Mouse (Mus musculus): Measurements from ENCODE around the gene Gm2174. TPM values are rescaled to one million over a fixed set of nuclear protein-coding genes. Genes with fewer than 3 reads are reported as not detected.

Gene Gm2174
- polyA plus RNA-seq (2012; rRNA removed), result 0.21 TPM in 1 of 2 replicates, not detected in the other

GRCm38 (mm10) chrX:56447524-56448015, at the start of gene Gm2174:
Gene Gm2174, plus strand, starts transcription at chrX:56447965.

GRCm38 (mm10) chrX:56454671-56455371, 7.1 kb downstream of the Gm2174 start, which contains the start of gene Ints6l:
Gene Ints6l, plus strand, starts transcription at chrX:56454857.

Other genes with a start within 250 kb of the Gm2174 start
- gene Gm773, start 235.1 kb upstream of the Gm2174 start, polyA plus RNA-seq (2012; rRNA removed), result not detected in 2 replicates
- gene Zfp449, start 101.6 kb upstream of the Gm2174 start, polyA plus RNA-seq (2012; rRNA removed), result 0.56 and 0.57 TPM in 2 replicates
- gene Smim10l2a, start 73.4 kb upstream of the Gm2174 start, polyA plus RNA-seq (2012; rRNA removed), result 0.17 and 0.18 TPM in 2 replicates
- gene Ints6l, start 6.9 kb downstream of the Gm2174 start, polyA plus RNA-seq (2012; rRNA removed), result 84.7 and 94.5 TPM in 2 replicates
- not detected in 2 replicates for gene Gm10477, start 76.8 kb downstream of the Gm2174 start, polyA plus RNA-seq (2012; rRNA removed)
- gene Gm648, start 101.6 kb downstream of the Gm2174 start, polyA plus RNA-seq (2012; rRNA removed), result 0.02 TPM in 1 of 2 replicates, not detected in the other
- 4.8 and 6.0 TPM in 2 replicates for gene Mmgt1, start 150.1 kb downstream of the Gm2174 start, polyA plus RNA-seq (2012; rRNA removed)
- gene Slc9a6, start 161.8 kb downstream of the Gm2174 start, polyA plus RNA-seq (2012; rRNA removed), result 3.2 and 4.1 TPM in 2 replicates

Data from liver, embryonic 14 days (tissue).